In genomic region chr4:82508281-82508687, GRCm38 (mm10) we compare ENCODE assay signal across 9 mouse cellular contexts.
A peak's percentile ranks its signal among the peaks of the same experiment; 100 is the strongest.
DNase-seq lines count a peak whose midpoint lies in the region; ATAC-seq and TF ChIP-seq lines count a peak whose summit lies in the region.
"Had no signal": no experiment of that assay in that cellular context is flagged by ENCODE, and none has a peak within 500 bp of the region (broad histone marks: within the 10 kb centered on the region; RNA-seq: fewer than 3 reads in every experiment).

No protein-coding gene starts in this region.

- ATAC-seq in heart, embryonic 13.5 days (ENCODE audit: extremely low read depth, insufficient number of reproducible peaks, low FRiP score, low TSS enrichment) = no peak
- ATAC-seq in kidney, embryonic 16.5 days (ENCODE audit: low FRiP score, low TSS enrichment) = no peak
- no peak for ATAC-seq in erythroblast, adult 5-6 weeks (replicated peaks; ENCODE audit: low FRiP score, poor library complexity, severe bottlenecking)

- peak overlapping the region; percentile 6 to 91; a peak in 1 of 4 replicates for H3K4me3 ChIP-seq in ES-E14 (ENCODE audit: insufficient read depth in 1 of 2, low read depth in 1 of 2, low read length in 2 of 2, poor library complexity in 1 of 2, severe bottlenecking in 1 of 2)
- H3K4me3 ChIP-seq in heart, embryonic 13.5 days = peak overlapping the region; percentile 100
- peak overlapping the region; percentile 85 for H3K4me3 ChIP-seq in kidney, embryonic 16.5 days (ENCODE audit: low read length)
- H3K4me3 ChIP-seq: myocyte had no signal

- no peaks in the 10 kb centered on the region for H3K27me3 ChIP-seq in heart, embryonic 13.5 days (replicated peaks)
- peaks cover 8% of the 10 kb centered on the region for H3K27me3 ChIP-seq in kidney, embryonic 16.5 days (ENCODE audit: insufficient read depth, low read length)

- H3K9me3 ChIP-seq in ES-E14 (ENCODE audit: control insufficient read depth, insufficient read depth, low read depth, low read length) = no peaks in the 10 kb centered on the region
- no peaks in the 10 kb centered on the region for H3K9me3 ChIP-seq in heart, embryonic 13.5 days
- H3K9me3 ChIP-seq in kidney, embryonic 16.5 days (ENCODE audit: low read length) = no peaks in the 10 kb centered on the region

- H3K9ac ChIP-seq in ES-E14 (ENCODE audit: insufficient read depth, low read depth, low read length, poor library complexity, severe bottlenecking) = peak overlapping the region; percentile 28; the same call in 1 of the 2 replicates
- H3K9ac ChIP-seq in heart, embryonic 13.5 days = peak overlapping the region; percentile 100
- H3K9ac ChIP-seq in kidney, embryonic 16.5 days (replicated peaks; ENCODE audit: low read length) = peak overlapping the region; percentile 97; the same call in 1 of the 2 replicates

- H3K4me2 ChIP-seq in heart, embryonic 13.5 days = peak overlapping the region; percentile 95
- peak overlapping the region; percentile 97 for H3K4me2 ChIP-seq in kidney, embryonic 16.5 days (replicated peaks; ENCODE audit: low read depth, low read length)

- no peaks in the 10 kb centered on the region for H3K36me3 ChIP-seq in ES-E14 (ENCODE audit: control insufficient read depth, insufficient read depth, low read length, poor library complexity, severe bottlenecking)
- H3K36me3 ChIP-seq in heart, embryonic 13.5 days = no peaks in the 10 kb centered on the region
- no peaks in the 10 kb centered on the region for H3K36me3 ChIP-seq in kidney, embryonic 16.5 days (ENCODE audit: insufficient read depth, low read length)

- H3K4me1 ChIP-seq in ES-E14 (ENCODE audit: control insufficient read depth in 2 of 2, insufficient read depth in 2 of 2, low read length in 2 of 2, poor library complexity in 1 of 2) = peaks cover 7 to 14% of the 10 kb centered on the region in 2 experiments
- H3K4me1 ChIP-seq in heart, embryonic 13.5 days = peaks cover 40% of the 10 kb centered on the region
- peaks cover 49% of the 10 kb centered on the region for H3K4me1 ChIP-seq in kidney, embryonic 16.5 days (ENCODE audit: insufficient read depth, low read length)

- in situ Hi-C loops in ES-E14 (cut with MboI; ENCODE audit: low sequenced_read_pairs in 2 of 2, unreplicated experiment in 2 of 2) = no loop called here

- WGBS in heart, embryonic 13.5 days = 10% methylated on average over 7 of the region's 7 CpGs
- WGBS in kidney, embryonic 16.5 days = 27% methylated on average over 7 of the region's 7 CpGs

- peak overlapping the region; percentile 87; the same call in 1 of the 2 replicates for H3K27ac ChIP-seq in ES-E14 (ENCODE audit: insufficient read depth, low read depth, low read length, poor library complexity, severe bottlenecking)
- peak overlapping the region; percentile 100 for H3K27ac ChIP-seq in heart, embryonic 13.5 days (replicated peaks)
- peak overlapping the region; percentile 100 for H3K27ac ChIP-seq in kidney, embryonic 16.5 days (ENCODE audit: low read length)

- DNase-seq in 3134 (ENCODE audit: extremely low read depth, insufficient read length, low spot score) (peak; percentile 59), ES-E14 (ENCODE audit: low read depth, low spot score) (peak; percentile 43)
- peak; percentile 36 for DNase-seq in neural tube, embryonic 10.5 days (ENCODE audit: extremely low spot score, low spot score)
- no peak for DNase-seq in urinary bladder, postnatal 4 days (ENCODE audit: low spot score in 2 of 2)
- no peak for DNase-seq in thymus, postnatal 10 days (ENCODE audit: low spot score in 2 of 2)

TF ChIP-seq in ES-E14, 5 proteins besides CTCF, POLR2A, EP300 and RAD21:
- TF ChIP-seq ZC3H11A (IDR thresholded peaks at IDR 0.05; ENCODE audit: borderline replicate concordance, low read depth, low read length) (no peak), MAFK (IDR thresholded peaks at IDR 0.05; ENCODE audit: insufficient read depth, low read depth, low read length) (no peak), ZNF384 (IDR thresholded peaks at IDR 0.05; ENCODE audit: low read depth, low read length) (no peak), HCFC1 (IDR thresholded peaks at IDR 0.05; ENCODE audit: borderline replicate concordance, insufficient read depth, low read length) (no peak), CHD2 (IDR thresholded peaks at IDR 0.05; ENCODE audit: low read depth, low read length) (no peak)

Comparison
In these comparisons a context has a peak if more than half of its experiments do, and no peak if none do; other contexts are left out.
1. DNase-seq: peak in 3134 (single experiment), ES-E14 (single experiment) and neural tube, embryonic 10.5 days (single experiment); none in urinary bladder, postnatal 4 days (0 of 2) and thymus, postnatal 10 days (0 of 2).
2. H3K4me3 ChIP-seq: peak in every context shown above with its lines; median percentile 100 in heart, embryonic 13.5 days; 85 in kidney, embryonic 16.5 days; 48 in ES-E14.
3. H3K9ac ChIP-seq: peak in every context shown above with its lines; median percentile 100 in heart, embryonic 13.5 days; 97 in kidney, embryonic 16.5 days; 28 in ES-E14.
4. Peak in every context shown above with its lines, with median percentiles within 50 percentile points of each other: H3K27ac ChIP-seq.